Mouse (Mus musculus): ENCODE data around the gene Dcun1d1.

- TF ChIP-seq CTCF (IDR thresholded peaks at IDR 0.05; ENCODE audit: low read depth, low read length) (no peak), POLR2A (IDR thresholded peaks at IDR 0.05; ENCODE audit: borderline replicate concordance, low read depth, low read length) (no peak)
Measured at GRCm38 (mm10) chr3:35893156-35893555, 44.1 kb downstream of the Dcun1d1 start.

Data from bone marrow macrophage, adult 2 months (primary cell).